Mouse (Mus musculus): ENCODE results near the gene Pacsin1. TPM values are rescaled to one million over a fixed set of nuclear protein-coding genes. Genes with fewer than 3 reads are reported as not detected.
A peak's percentile ranks its signal among the peaks of the same experiment; 100 is the strongest.
"Not testable (repeated sequence)": the region's sequence is repeated elsewhere in the genome, so short reads cannot be mapped to it uniquely, and the experiment has no call there.

Gene Pacsin1
- polyA plus RNA-seq, 1 experiment from 2014 or later, result 53.6 TPM

GRCm38 (mm10) chr17:27629249-27630020 is 25.9 kb upstream of the Pacsin1 start:
- Histone ChIP-seq H3K27me3 (ENCODE audit: control insufficient read depth, insufficient read depth, low read length) (no peaks in the 10 kb centered on the region), H3K9ac (replicated peaks; ENCODE audit: low read depth, low read length) (no peak overlapping the region), H3K27ac (ENCODE audit: low read depth, low read length) (no peak overlapping the region), H3K36me3 (ENCODE audit: control insufficient read depth, insufficient read depth, low read length) (peaks cover 34% of the 10 kb centered on the region), H3K9me3 (ENCODE audit: control insufficient read depth, low read length) (no peaks in the 10 kb centered on the region), H3K4me2 (ENCODE audit: low read depth, low read length) (no peak overlapping the region), H3K4me1 (ENCODE audit: control insufficient read depth, insufficient read depth, low read length) (peaks cover 13% of the 10 kb centered on the region), H3K4me3 (ENCODE audit: low read depth, low read length) (no peak overlapping the region)
- ATAC-seq (ENCODE audit: low read depth), result no peak
- WGBS, result 69% methylated on average over 2 of the region's 2 CpGs

GRCm38 (mm10) chr17:27634871-27635574 is 20.3 kb upstream of the Pacsin1 start, which contains the start of gene RPS10-NUDT3:
RPS10-NUDT3 (minus strand) TSS chr17:27635222.
- Histone ChIP-seq H3K4me2 (ENCODE audit: low read depth, low read length) (peak within 1 kb of the TSS; percentile 97), H3K36me3 (ENCODE audit: control insufficient read depth, insufficient read depth, low read length) (peaks cover 33% of the 10 kb centered on the region), H3K4me3 (ENCODE audit: low read depth, low read length) (peak within 1 kb of the TSS; percentile 82), H3K9ac (replicated peaks; ENCODE audit: low read depth, low read length) (peak within 1 kb of the TSS; percentile 73), H3K27me3 (ENCODE audit: control insufficient read depth, insufficient read depth, low read length) (0 out of 2 replicates have a peak, but pooled peaks cover 2% of the 10 kb centered on the region), H3K27ac (ENCODE audit: low read depth, low read length) (peak within 1 kb of the TSS; percentile 84), H3K4me1 (ENCODE audit: control insufficient read depth, insufficient read depth, low read length) (peaks cover 14% of the 10 kb centered on the region), H3K9me3 (ENCODE audit: control insufficient read depth, low read length) (no peaks in the 10 kb centered on the region)
- WGBS, result under 1% methylated on average over 57 of the region's 72 CpGs
- ATAC-seq (ENCODE audit: low read depth), result peak; percentile 97

- Histone ChIP-seq H3K9ac (replicated peaks; ENCODE audit: low read depth, low read length) (peak overlapping the region; percentile 73; the same call in 1 of the 2 replicates), H3K27ac (ENCODE audit: low read depth, low read length) (peak overlapping the region; percentile 84), H3K4me1 (ENCODE audit: control insufficient read depth, insufficient read depth, low read length) (peaks cover 14% of the 10 kb centered on the region), H3K4me3 (ENCODE audit: low read depth, low read length) (peak overlapping the region; percentile 82), H3K36me3 (ENCODE audit: control insufficient read depth, insufficient read depth, low read length) (peaks cover 28% of the 10 kb centered on the region), H3K4me2 (ENCODE audit: low read depth, low read length) (peak overlapping the region; percentile 97)
- 41% methylated on average over 9 of the region's 9 CpGs for WGBS
- not testable (repeated sequence) for H3K27me3 ChIP-seq (ENCODE audit: control insufficient read depth, insufficient read depth, low read length); ATAC-seq (ENCODE audit: low read depth); H3K9me3 ChIP-seq (ENCODE audit: control insufficient read depth, low read length)
Observed at GRCm38 (mm10) chr17:27635575-27635903, 19.8 kb upstream of the Pacsin1 start.

- peak within 1 kb of the TSS; percentile 97 for H3K4me2 ChIP-seq (ENCODE audit: low read depth, low read length)
- peaks cover 14% of the 10 kb centered on the region for H3K4me1 ChIP-seq (ENCODE audit: control insufficient read depth, insufficient read depth, low read length)
- peak within 1 kb of the TSS; percentile 82 for H3K4me3 ChIP-seq (ENCODE audit: low read depth, low read length)
- H3K9ac ChIP-seq (replicated peaks; ENCODE audit: low read depth, low read length), result peak within 1 kb of the TSS; percentile 73; the same call in 1 of the 2 replicates
- H3K9me3 ChIP-seq (ENCODE audit: control insufficient read depth, low read length), result no peaks in the 10 kb centered on the region
- ATAC-seq (ENCODE audit: low read depth), result no peak
- H3K27ac ChIP-seq (ENCODE audit: low read depth, low read length), result peak within 1 kb of the TSS; percentile 84; the same call in 1 of the 2 replicates
- peaks cover 20% of the 10 kb centered on the region for H3K36me3 ChIP-seq (ENCODE audit: control insufficient read depth, insufficient read depth, low read length)
- H3K27me3 ChIP-seq (ENCODE audit: control insufficient read depth, insufficient read depth, low read length), result 0 out of 2 replicates have a peak, but pooled peaks cover 2% of the 10 kb centered on the region
- WGBS, result 19% methylated on average over 18 of the region's 18 CpGs
Observed at GRCm38 (mm10) chr17:27636132-27637020, 18.9 kb upstream of the Pacsin1 start, which contains the start of gene Rps10. Rps10 (minus strand) TSS chr17:27636669.

GRCm38 (mm10) chr17:27637333-27637732 is 18.0 kb upstream of the Pacsin1 start:
- 52% methylated on average over 9 of the region's 9 CpGs for WGBS
- no peak overlapping the region for H3K9ac ChIP-seq (replicated peaks; ENCODE audit: low read depth, low read length)
- no peaks in the 10 kb centered on the region for H3K9me3 ChIP-seq (ENCODE audit: control insufficient read depth, low read length)
- peaks cover 10% of the 10 kb centered on the region for H3K36me3 ChIP-seq (ENCODE audit: control insufficient read depth, insufficient read depth, low read length)
- no peak overlapping the region for H3K4me2 ChIP-seq (ENCODE audit: low read depth, low read length)
- H3K27me3 ChIP-seq (ENCODE audit: control insufficient read depth, insufficient read depth, low read length), result 0 out of 2 replicates have a peak, but pooled peaks cover 2% of the 10 kb centered on the region
- peaks cover 15% of the 10 kb centered on the region for H3K4me1 ChIP-seq (ENCODE audit: control insufficient read depth, insufficient read depth, low read length)
- no peak overlapping the region for H3K4me3 ChIP-seq (ENCODE audit: low read depth, low read length)
- no peak for ATAC-seq (ENCODE audit: low read depth)
- no peak overlapping the region for H3K27ac ChIP-seq (ENCODE audit: low read depth, low read length)

GRCm38 (mm10) chr17:27638921-27639332 is 16.4 kb upstream of the Pacsin1 start:
- no peak overlapping the region for H3K4me2 ChIP-seq (ENCODE audit: low read depth, low read length)
- H3K4me1 ChIP-seq (ENCODE audit: control insufficient read depth, insufficient read depth, low read length), result peaks cover 17% of the 10 kb centered on the region
- H3K4me3 ChIP-seq (ENCODE audit: low read depth, low read length), result no peak overlapping the region
- H3K9ac ChIP-seq (replicated peaks; ENCODE audit: low read depth, low read length), result no peak overlapping the region
- WGBS, result 83% methylated on average over 20 of the region's 20 CpGs
- H3K36me3 ChIP-seq (ENCODE audit: control insufficient read depth, insufficient read depth, low read length), result no peaks in the 10 kb centered on the region
- H3K27ac ChIP-seq (ENCODE audit: low read depth, low read length), result no peak overlapping the region
- H3K9me3 ChIP-seq (ENCODE audit: control insufficient read depth, low read length), result no peaks in the 10 kb centered on the region
- ATAC-seq (ENCODE audit: low read depth), result no peak
- 0 out of 2 replicates have a peak, but pooled peaks cover 2% of the 10 kb centered on the region for H3K27me3 ChIP-seq (ENCODE audit: control insufficient read depth, insufficient read depth, low read length)

- WGBS, result 89% methylated on average over 6 of the region's 6 CpGs
- not testable (repeated sequence) for H3K4me3 ChIP-seq (ENCODE audit: low read depth, low read length); H3K9ac ChIP-seq (replicated peaks; ENCODE audit: low read depth, low read length); H3K27me3 ChIP-seq (ENCODE audit: control insufficient read depth, insufficient read depth, low read length); H3K27ac ChIP-seq (ENCODE audit: low read depth, low read length); ATAC-seq (ENCODE audit: low read depth); H3K36me3 ChIP-seq (ENCODE audit: control insufficient read depth, insufficient read depth, low read length); H3K4me2 ChIP-seq (ENCODE audit: low read depth, low read length); H3K9me3 ChIP-seq (ENCODE audit: control insufficient read depth, low read length)
- H3K4me1 ChIP-seq (ENCODE audit: control insufficient read depth, insufficient read depth, low read length), result peaks cover 10% of the 10 kb centered on the region; the same call in 1 of the 2 replicates
Observed at GRCm38 (mm10) chr17:27639851-27640250, 15.5 kb upstream of the Pacsin1 start.

- Histone ChIP-seq H3K4me2 (ENCODE audit: low read depth, low read length) (peak overlapping the region; percentile 32; the same call in 1 of the 2 replicates), H3K9ac (replicated peaks; ENCODE audit: low read depth, low read length) (peak overlapping the region; percentile 41; the same call in 1 of the 2 replicates), H3K36me3 (ENCODE audit: control insufficient read depth, insufficient read depth, low read length) (no peaks in the 10 kb centered on the region), H3K27ac (ENCODE audit: low read depth, low read length) (peak overlapping the region; percentile 82), H3K4me3 (ENCODE audit: low read depth, low read length) (no peak overlapping the region), H3K9me3 (ENCODE audit: control insufficient read depth, low read length) (no peaks in the 10 kb centered on the region), H3K27me3 (ENCODE audit: control insufficient read depth, insufficient read depth, low read length) (no peaks in the 10 kb centered on the region), H3K4me1 (ENCODE audit: control insufficient read depth, insufficient read depth, low read length) (peaks cover 10% of the 10 kb centered on the region; the same call in 1 of the 2 replicates)
- WGBS, result 4% methylated on average over 12 of the region's 12 CpGs
- peak; percentile 92 for ATAC-seq (ENCODE audit: low read depth)
Observed at GRCm38 (mm10) chr17:27642491-27643062, 12.7 kb upstream of the Pacsin1 start.

Data from neural tube, embryonic 14.5 days (tissue).